Mouse (Mus musculus) lung, embryonic 14.5 days (tissue): Measurements from ENCODE around the gene Matn3. TPM values are rescaled to one million over a fixed set of nuclear protein-coding genes. Genes with fewer than 3 reads are reported as not detected.

Source experiments
- ATAC-seq: fragments of 200-750 bp; cut with Nextera tagmentation; 2 replicates; pipeline ENCODE4 v1.8.0; 2017; ENCODE audit warnings: mild to moderate bottlenecking, moderate TSS enrichment, moderate library complexity; ENCODE audit not compliant: insufficient read depth
- DNase-seq: peaks from one replicate; pipeline ENCODE4 v3.0.0-alpha.2; 2015
- H3K27ac ChIP-seq: fragments of 300-500 bp; sonication (generic); 2 replicates; pipeline ENCODE4 v1.5.1; 2014; ENCODE audit warnings: low read depth, mild to moderate bottlenecking, moderate library complexity
- H3K27me3 ChIP-seq: fragments of 300-500 bp; sonication (generic); 2 replicates; pipeline ENCODE4 v1.6.1; 2014; ENCODE audit warnings: low read length, control low read depth; ENCODE audit not compliant: insufficient read depth
- H3K36me3 ChIP-seq: fragments of 300-500 bp; sonication (generic); 2 replicates; pipeline ENCODE4 v1.6.1; 2014; ENCODE audit warnings: control low read depth; ENCODE audit not compliant: insufficient read depth
- H3K4me1 ChIP-seq: fragments of 300-500 bp; sonication (generic); 2 replicates; pipeline ENCODE4 v1.6.1; 2014; ENCODE audit warnings: antibody characterized with exemption, control low read depth; ENCODE audit not compliant: insufficient read depth
- H3K4me2 ChIP-seq: fragments of 300-500 bp; sonication (generic); 2 replicates; pipeline ENCODE4 v1.6.1; 2014; ENCODE audit warnings: mild to moderate bottlenecking
- H3K4me3 ChIP-seq: fragments of 300-500 bp; sonication (generic); 2 replicates; pipeline ENCODE4 v1.5.1; 2014; ENCODE audit warnings: low read depth, low read length
- H3K9ac ChIP-seq: fragments of 300-500 bp; sonication (generic); 2 replicates; pipeline ENCODE4 v1.6.1; 2014
- H3K9me3 ChIP-seq: fragments of 300-500 bp; sonication (generic); 2 replicates; pipeline ENCODE4 v1.6.1; 2016; ENCODE audit warnings: low read depth, low read length, control low read depth
- CTCF ChIP-seq: IDR thresholded peaks from 2 replicates; pipeline ENCODE4 v1.5.1; 2016; ENCODE audit warnings: antibody characterized with exemption, low read depth
- WGBS: fragments of 180-500 bp; shearing (Covaris S2); extraction: QIAGEN DNeasy Blood & Tissue Kit; methylation state at CpG from one replicate; pipeline ENCODE4 v1.1.7; 2014; 5-methylcytosine and 5-hydroxymethylcytosine counted together
- polyA plus RNA-seq: library from polyadenylated mRNA; unstranded; fragments of >200 nt; fragmentation: Nextera tagmentation; extraction: Ambion mirVana; gene quantifications from 2 replicates; pipeline ENCODE4 v1.2.1, GENCODE M21; 2014

Matn3 gene
- polyA plus RNA-seq, 1 experiment from 2014 or later = 0.87 TPM

- Histone ChIP-seq H3K27me3 (no peaks in the 10 kb centered on the region), H3K36me3 (no peaks in the 10 kb centered on the region), H3K9ac (no peak overlapping the region), H3K4me1 (no peaks in the 10 kb centered on the region), H3K4me2 (no peak overlapping the region), H3K4me3 (no peak overlapping the region), H3K27ac (peak overlapping the region; percentile 31; the same call in 1 of the 2 replicates), H3K9me3 (no peaks in the 10 kb centered on the region)
- no peak for TF ChIP-seq CTCF
- DNase-seq (peak; percentile 42), ATAC-seq (peak; percentile 66)
- 57% methylated on average over 9 of the region's 9 CpGs for WGBS
Measured at GRCm38 (mm10) chr12:8954161-8954561, 6.4 kb downstream of the Matn3 start.

- Histone ChIP-seq H3K27me3 (no peaks in the 10 kb centered on the region), H3K9ac (no peak overlapping the region), H3K36me3 (no peaks in the 10 kb centered on the region), H3K9me3 (no peaks in the 10 kb centered on the region), H3K4me2 (no peak overlapping the region), H3K4me1 (no peaks in the 10 kb centered on the region), H3K4me3 (no peak overlapping the region), H3K27ac (no peak overlapping the region)
- TF ChIP-seq CTCF = no peak
- no peak for ATAC-seq
- DNase-seq = no peak
- 57% methylated on average over 9 of the region's 9 CpGs for WGBS
Measured at GRCm38 (mm10) chr12:8961607-8962316, 14.0 kb downstream of the Matn3 start.

DNA sequence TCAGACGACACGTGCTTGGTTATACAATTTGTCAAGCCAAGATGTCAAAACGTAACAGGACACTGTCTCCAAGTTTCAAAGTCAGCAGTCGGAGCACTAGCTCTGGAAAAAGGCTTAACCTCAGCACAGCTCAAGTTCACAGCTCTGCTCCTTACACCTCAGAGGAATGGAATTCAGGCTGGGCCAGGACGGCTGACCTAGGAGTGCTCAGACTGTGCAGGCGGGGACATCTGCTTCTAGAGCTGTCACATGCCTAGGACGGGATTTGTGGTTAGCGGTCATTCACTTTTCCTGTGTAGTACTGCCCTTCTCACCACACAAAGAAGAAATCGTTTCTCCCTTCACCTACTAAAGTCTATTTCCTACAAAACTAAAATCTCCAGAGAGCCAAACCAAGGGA is 22.1 kb downstream of the Matn3 start:
- no peaks in the 10 kb centered on the region for H3K9me3 ChIP-seq
- no peak overlapping the region for H3K4me3 ChIP-seq
- ATAC-seq (peak; percentile 76; the same call in 1 of the 2 replicates), DNase-seq (peak; percentile 68)
- no peak for TF ChIP-seq CTCF
- H3K27me3 ChIP-seq = no peaks in the 10 kb centered on the region
- 4% methylated on average over 9 of the region's 9 CpGs for WGBS
- H3K4me2 ChIP-seq = peak overlapping the region; percentile 26; the same call in 1 of the 2 replicates
- no peak overlapping the region for H3K9ac ChIP-seq
- no peaks in the 10 kb centered on the region for H3K36me3 ChIP-seq
- no peaks in the 10 kb centered on the region for H3K4me1 ChIP-seq
- no peak overlapping the region; the same call in 1 of the 2 replicates for H3K27ac ChIP-seq

DNA sequence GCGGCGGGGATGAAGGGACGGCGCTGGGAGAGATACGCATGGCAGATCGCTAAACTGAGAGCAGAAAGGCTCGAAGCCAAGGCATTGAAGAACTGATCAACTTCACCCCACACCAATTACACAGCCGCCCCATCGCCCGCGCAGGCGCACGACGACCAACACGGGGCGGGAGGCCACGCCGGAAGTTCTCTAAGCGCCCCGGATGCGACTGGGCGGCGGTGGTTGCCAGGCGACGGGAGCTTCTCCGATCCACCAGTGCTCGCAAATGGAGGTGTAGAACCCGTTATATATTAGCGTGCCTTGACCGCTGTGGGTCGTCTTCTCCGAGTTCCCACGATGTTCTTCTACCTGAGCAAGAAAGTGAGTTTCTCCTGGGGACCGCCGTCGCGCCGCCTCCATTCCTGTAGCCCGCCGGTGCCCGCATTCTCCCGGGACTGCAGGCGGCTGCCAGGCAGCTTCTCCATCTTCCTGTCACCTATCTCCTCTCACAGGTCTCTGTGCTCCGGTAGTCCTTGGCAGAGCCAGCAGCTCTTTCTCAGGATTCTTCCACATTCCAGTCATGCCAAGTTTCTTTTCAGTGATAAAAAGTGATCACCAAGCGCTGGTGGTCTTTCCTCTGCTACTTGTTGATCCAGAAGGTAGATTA is 26.2 kb downstream of the Matn3 start, which contains the start of gene Wdr35:
Gene Wdr35 (plus strand): TSS at position 73 of the 646 bp plus-strand sequence.
- WGBS = under 1% methylated on average over 45 of the region's 45 CpGs
- H3K9ac ChIP-seq = peak within 1 kb of the TSS; percentile 56

DNA sequence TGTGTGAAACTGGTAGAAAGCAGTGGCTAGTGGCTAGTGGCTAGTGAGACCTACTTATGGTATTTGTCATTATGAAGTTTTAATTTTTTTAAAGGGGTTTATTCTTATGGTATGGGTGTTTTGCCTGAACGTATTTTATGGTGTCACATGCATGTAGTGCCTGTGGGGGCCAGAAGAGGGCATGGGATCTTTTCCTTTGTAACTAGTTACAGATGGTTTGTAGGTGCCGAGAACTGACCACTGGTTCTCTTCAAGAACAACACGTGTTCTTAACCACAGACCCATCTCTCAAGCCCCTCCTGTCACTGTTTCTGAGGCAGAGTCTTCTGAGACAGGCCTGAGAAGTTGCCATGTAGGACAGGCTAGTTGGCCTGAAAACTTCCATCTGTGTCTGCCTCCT is 27.3 kb downstream of the Matn3 start:
- no peak overlapping the region for H3K9ac ChIP-seq
- TF ChIP-seq CTCF = peak; percentile 10; the same call in 1 of the 2 replicates
- no peaks in the 10 kb centered on the region for H3K4me1 ChIP-seq
- DNase-seq (no peak), ATAC-seq (no peak)
- WGBS = 92% methylated on average over 3 of the region's 3 CpGs
- no peaks in the 10 kb centered on the region for H3K9me3 ChIP-seq
- H3K36me3 ChIP-seq = peaks cover 5% of the 10 kb centered on the region; the same call in 1 of the 2 replicates
- H3K4me2 ChIP-seq = 0 out of 2 replicates have a peak overlapping the region, but pooled peaks have one; percentile 80
- H3K4me3 ChIP-seq = no peak overlapping the region
- no peak overlapping the region for H3K27ac ChIP-seq
- H3K27me3 ChIP-seq = no peaks in the 10 kb centered on the region

More for the DNA sequence above, 26.2 kb downstream of the Matn3 start, which contains the start of gene Wdr35:
- H3K4me2 ChIP-seq = peak within 1 kb of the TSS; percentile 80
- H3K4me3 ChIP-seq = peak within 1 kb of the TSS; percentile 56
- peak; percentile 93 for ATAC-seq
- H3K36me3 ChIP-seq = peaks cover 5% of the 10 kb centered on the region; the same call in 1 of the 2 replicates
- no peaks in the 10 kb centered on the region for H3K4me1 ChIP-seq
- 0 out of 2 replicates have a peak within 1 kb of the TSS, but pooled peaks have one; percentile 0 for H3K27ac ChIP-seq
- TF ChIP-seq CTCF = no peak
- H3K27me3 ChIP-seq = no peaks in the 10 kb centered on the region
- DNase-seq = peak; percentile 93
- no peaks in the 10 kb centered on the region for H3K9me3 ChIP-seq

- H3K4me3 ChIP-seq = no peak overlapping the region
- 49% methylated on average over 8 of the region's 8 CpGs for WGBS
- DNase-seq = no peak
- H3K36me3 ChIP-seq = peaks cover 7% of the 10 kb centered on the region; the same call in 1 of the 2 replicates
- no peaks in the 10 kb centered on the region for H3K9me3 ChIP-seq
- no peak overlapping the region for H3K27ac ChIP-seq
- ATAC-seq = no peak
- no peak overlapping the region for H3K4me2 ChIP-seq
- no peak for TF ChIP-seq CTCF
- H3K4me1 ChIP-seq = no peaks in the 10 kb centered on the region
- no peak overlapping the region for H3K9ac ChIP-seq
- no peaks in the 10 kb centered on the region for H3K27me3 ChIP-seq
Measured at GRCm38 (mm10) chr12:8993231-8993630, 45.5 kb downstream of the Matn3 start.

DNA sequence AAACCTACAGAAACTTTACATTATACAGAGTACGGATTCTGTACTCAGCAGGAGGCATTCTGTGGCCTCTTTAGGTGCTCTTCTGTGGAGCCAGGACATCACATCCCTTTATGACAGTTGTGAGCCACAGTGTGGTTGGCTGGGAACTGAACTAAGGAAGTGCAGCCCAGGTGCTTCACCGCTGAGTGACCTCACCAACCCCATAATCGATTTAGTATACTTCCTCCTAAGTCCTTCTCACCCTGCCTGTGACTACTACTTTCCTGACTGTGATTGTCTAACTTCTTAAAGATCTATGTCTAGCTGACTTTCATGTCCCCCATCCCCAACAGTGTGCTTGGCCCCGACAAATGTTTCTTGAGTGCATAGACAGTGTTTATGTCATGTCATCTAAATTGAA is 50.6 kb downstream of the Matn3 start:
- H3K4me1 ChIP-seq = no peaks in the 10 kb centered on the region
- no peaks in the 10 kb centered on the region for H3K27me3 ChIP-seq
- DNase-seq = no peak
- no peak overlapping the region for H3K4me2 ChIP-seq
- H3K4me3 ChIP-seq = no peak overlapping the region
- no peaks in the 10 kb centered on the region for H3K9me3 ChIP-seq
- no peak for ATAC-seq
- peaks cover 4% of the 10 kb centered on the region; the same call in 1 of the 2 replicates for H3K36me3 ChIP-seq
- 85% methylated on average over 4 of the region's 4 CpGs for WGBS
- no peak for TF ChIP-seq CTCF
- H3K27ac ChIP-seq = no peak overlapping the region
- H3K9ac ChIP-seq = no peak overlapping the region
